Mouse (Mus musculus) urinary bladder, postnatal 4 days (tissue): ENCODE results near the gene Nrarp.

Source experiments
- DNase-seq, 2 experiments: peaks; one replicate each; pipeline ENCODE4 v3.0.0; 2021 to 2022; ENCODE audit warnings: low spot score in 2 of 2

Gene Nrarp

GRCm38 (mm10) chr2:25227406-25227805 is 46.8 kb downstream of the Nrarp start:
- DNase-seq = no peak

GRCm38 (mm10) chr2:25228431-25228889 is 47.9 kb downstream of the Nrarp start:
- DNase-seq = peak; percentile 84 to 86

GRCm38 (mm10) chr2:25228995-25229530 is 48.5 kb downstream of the Nrarp start:
- DNase-seq = no peak

GRCm38 (mm10) chr2:25229582-25229981 is 49.0 kb downstream of the Nrarp start:
- no peak for DNase-seq

- DNase-seq = no peak
These were observed 50.0 kb downstream of the Nrarp start for GRCm38 (mm10) chr2:25230581-25230980.

GRCm38 (mm10) chr2:25231038-25231437 is 50.5 kb downstream of the Nrarp start:
- DNase-seq = no peak
